Mouse (Mus musculus) ES-E14 (cell line): ENCODE data around the gene 4930449I24Rik. TPM values are rescaled to one million over a fixed set of nuclear protein-coding genes. Genes with fewer than 3 reads are reported as not detected.
"Not testable (repeated sequence)": the region's sequence is repeated elsewhere in the genome, so short reads cannot be mapped to it uniquely, and the experiment has no call there.

Experiments used
- DNase-seq: peaks from one replicate; pipeline ENCODE4 v3.0.0-alpha.2; 2013; ENCODE audit warnings: low read depth, low spot score
- H3K27ac ChIP-seq: 2 replicates; pipeline ENCODE4 v1.5.1; 2012; ENCODE audit warnings: low read depth, mild to moderate bottlenecking, low read length, moderate library complexity, mixed read lengths; ENCODE audit not compliant: poor library complexity, insufficient read depth, severe bottlenecking
- H3K36me3 ChIP-seq: 2 replicates; pipeline ENCODE4 v1.6.1; 2012; ENCODE audit warnings: mild to moderate bottlenecking, low read length, moderate library complexity, mixed read lengths; ENCODE audit not compliant: control insufficient read depth, poor library complexity, insufficient read depth, severe bottlenecking
- H3K4me1 ChIP-seq, 2 experiments: fragments of 150-350 bp in 1 of 2; sonication (generic) in 1 of 2; 2 replicates each; pipeline ENCODE4 v1.6.1; 2012; ENCODE audit warnings: low read length in 2 of 2, mild to moderate bottlenecking in 1 of 2, mixed read lengths in 1 of 2; ENCODE audit not compliant: control insufficient read depth in 2 of 2, insufficient read depth in 2 of 2, poor library complexity in 1 of 2
- H3K4me3 ChIP-seq, 2 experiments: fragments of 150-350 bp in 1 of 2; sonication (generic) in 1 of 2; 2 replicates each; pipeline ENCODE4 v1.5.1; 2012; ENCODE audit warnings: low read length in 2 of 2, low read depth in 1 of 2, mild to moderate bottlenecking in 1 of 2, mixed read lengths in 1 of 2; ENCODE audit not compliant: insufficient read depth in 1 of 2, poor library complexity in 1 of 2, severe bottlenecking in 1 of 2
- H3K9ac ChIP-seq: 2 replicates; pipeline ENCODE4 v1.6.1; 2012; ENCODE audit warnings: low read depth, mild to moderate bottlenecking, low read length, mixed read lengths; ENCODE audit not compliant: poor library complexity, insufficient read depth, severe bottlenecking
- H3K9me3 ChIP-seq: fragments of 150-350 bp; sonication (generic); 2 replicates; pipeline ENCODE4 v1.6.1; 2012; ENCODE audit warnings: low read depth, mild to moderate bottlenecking, low read length; ENCODE audit not compliant: control insufficient read depth, insufficient read depth
- in situ Hi-C, 2 experiments: fragments of 600-800 bp; cut with MboI; formaldehyde crosslinking; loops; one replicate each; pipeline ENCODE4 v1.15.1; 2025; ENCODE audit warnings: low sequenced_read_pairs in 2 of 2, inconsistent platforms in 1 of 2; ENCODE audit not compliant: unreplicated experiment in 2 of 2
- total RNA-seq: library from RNA; depleted of rRNA; stranded (reverse); fragments of 300-350 nt; gene quantifications from 2 replicates; pipeline ENCODE4 v1.2.3, GENCODE M21; 2012; rRNA removed

Gene 4930449I24Rik
- total RNA-seq, 1 experiment = not detected

- H3K9me3 ChIP-seq, DNase-seq, H3K36me3 ChIP-seq, in situ Hi-C loops, H3K9ac ChIP-seq, H3K4me1 ChIP-seq, H3K4me3 ChIP-seq, H3K27ac ChIP-seq: not testable (repeated sequence)
Measured at GRCm38 (mm10) chr5:146513823-146514222, 11.6 kb downstream of the 4930449I24Rik start, which contains the start of gene Gm3402. Gm3402 (plus strand) TSS chr5:146514123.

- H3K4me1 ChIP-seq, H3K4me3 ChIP-seq, H3K27ac ChIP-seq, H3K36me3 ChIP-seq, H3K9ac ChIP-seq, in situ Hi-C loops, DNase-seq, H3K9me3 ChIP-seq: not testable (repeated sequence)
Measured at GRCm38 (mm10) chr5:146525501-146525900, 23.3 kb downstream of the 4930449I24Rik start, which contains the start of gene Gm3404. Gm3404 (plus strand) TSS chr5:146525801.

DNA sequence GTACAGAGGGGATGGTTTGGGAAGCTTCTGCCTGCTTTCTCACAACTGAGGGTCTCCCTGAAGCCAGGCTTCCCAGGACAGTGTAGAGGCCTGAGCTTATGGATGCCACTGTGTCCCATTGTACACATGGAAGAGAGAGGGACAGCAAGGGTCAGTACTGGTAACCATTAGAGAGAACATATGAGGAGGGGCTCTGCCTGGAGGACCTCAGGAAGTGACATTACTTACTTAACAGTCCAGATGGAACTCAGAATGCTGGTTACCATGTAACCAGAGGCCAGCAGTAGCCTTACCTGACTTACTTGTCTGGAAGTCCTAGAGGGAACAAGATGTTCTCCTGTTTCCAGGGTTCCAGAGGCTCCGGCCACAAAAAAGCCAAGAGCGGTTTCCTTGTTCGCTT, 35.1 kb downstream of the 4930449I24Rik start, which contains the start of gene Gm3409:
Gm3409 (plus strand) TSS at position 301 of the 400 bp plus-strand sequence.
- in situ Hi-C loops, H3K9me3 ChIP-seq, H3K4me3 ChIP-seq, DNase-seq, H3K27ac ChIP-seq, H3K9ac ChIP-seq, H3K4me1 ChIP-seq, H3K36me3 ChIP-seq: not testable (repeated sequence)

Other genes with a start within 250 kb of the 4930449I24Rik start
- 6.2 and 8.0 TPM in 2 replicates for gene Wasf3, start 117.4 kb upstream of the 4930449I24Rik start, total RNA-seq
- gene Gm6408, start 20.4 kb upstream of the 4930449I24Rik start, total RNA-seq = not detected in 2 replicates
- gene Gm6370, start 11.0 kb upstream of the 4930449I24Rik start, total RNA-seq = not detected in 2 replicates
- not detected in 2 replicates for gene Gm3402, start 11.7 kb downstream of the 4930449I24Rik start, total RNA-seq
- not detected in 2 replicates for gene Gm3404, start 23.4 kb downstream of the 4930449I24Rik start, total RNA-seq
- gene Gm3409, start 35.2 kb downstream of the 4930449I24Rik start, total RNA-seq = not detected in 2 replicates
- not detected in 2 replicates for gene Gm3415, start 53.7 kb downstream of the 4930449I24Rik start, total RNA-seq
- gene Gpr12, start 82.8 kb downstream of the 4930449I24Rik start, total RNA-seq = 0.37 TPM in 1 of 2 replicates, not detected in the other